Mouse (Mus musculus): ENCODE measurements around the gene Fam205c.

- TF ChIP-seq EP300 (IDR thresholded peaks at IDR 0.05; ENCODE audit: low read depth) (no peak), CTCF (IDR thresholded peaks at IDR 0.05; ENCODE audit: low read depth) (no peak)
These were observed 39.4 kb upstream of the Fam205c start for GRCm38 (mm10) chr4:42913391-42913790.
